8 mouse cellular contexts compared by ENCODE assay signal in the genomic region with DNA sequence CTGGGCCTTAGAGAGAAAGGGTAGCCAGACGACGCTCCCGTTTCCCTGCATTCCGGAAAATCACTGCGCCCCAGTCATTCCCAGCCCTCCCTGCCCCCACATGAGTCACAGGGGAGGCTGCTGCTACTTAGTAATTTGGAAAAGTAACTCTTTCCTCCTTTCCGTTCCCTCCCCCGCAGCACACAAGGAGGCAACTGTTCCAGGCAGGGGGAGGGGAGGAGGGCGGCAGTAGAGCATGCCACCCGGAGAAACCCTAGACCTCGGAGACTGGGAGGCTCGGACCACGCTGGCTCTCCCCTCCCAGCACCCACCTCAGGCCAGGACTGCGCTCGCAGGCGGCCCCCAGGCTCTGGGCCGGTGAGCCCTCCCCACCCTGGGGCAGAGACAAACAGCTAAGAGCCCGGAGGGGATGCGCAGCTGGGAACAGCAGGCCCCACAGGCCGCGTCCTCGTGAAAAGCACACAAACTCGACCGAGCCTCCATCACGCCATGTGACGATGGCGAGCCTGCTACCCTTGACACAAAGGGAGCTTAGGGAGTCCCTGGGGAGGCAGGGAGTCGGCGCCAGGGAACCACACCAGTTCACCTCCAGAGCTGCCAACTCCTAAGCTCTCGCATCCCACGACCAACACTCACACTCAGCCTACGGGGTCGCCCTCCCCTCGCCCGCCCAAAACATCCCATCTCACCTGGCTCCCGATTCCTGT. TPM values are rescaled to one million over a fixed set of nuclear protein-coding genes. Genes with fewer than 3 reads are reported as not detected.
A peak's percentile ranks its signal among the peaks of the same experiment; 100 is the strongest.
DNase-seq lines count a peak whose midpoint lies in the region; ATAC-seq and TF ChIP-seq lines count a peak whose summit lies in the region.

No protein-coding gene starts in this region.

- under 1% methylated on average over 34 of the region's 35 CpGs for WGBS in bone marrow, adult 2 months
- WGBS in heart, embryonic 14.5 days: 2% methylated on average over 25 of the region's 35 CpGs
- WGBS in liver, embryonic 15.5 days (ENCODE audit: insufficient replicate concordance): under 1% methylated on average over 35 of the region's 35 CpGs
- WGBS in neural tube, embryonic 15.5 days: under 1% methylated on average over 35 of the region's 35 CpGs

- no peaks in the 10 kb centered on the region for H3K27me3 ChIP-seq in heart, embryonic 14.5 days (ENCODE audit: control insufficient read depth, insufficient read depth, low read length)
- H3K27me3 ChIP-seq in liver, embryonic 15.5 days: no peaks in the 10 kb centered on the region
- no peaks in the 10 kb centered on the region for H3K27me3 ChIP-seq in neural tube, embryonic 15.5 days (replicated peaks)

- no peaks in the 10 kb centered on the region for H3K9me3 ChIP-seq in heart, embryonic 14.5 days (ENCODE audit: control insufficient read depth, low read length)
- no peaks in the 10 kb centered on the region for H3K9me3 ChIP-seq in liver, embryonic 15.5 days (replicated peaks)
- no peaks in the 10 kb centered on the region for H3K9me3 ChIP-seq in neural tube, embryonic 15.5 days (replicated peaks)

- peak; percentile 21; the same call in 1 of the 2 replicates for TF ChIP-seq POLR2A in bone marrow, adult 2 months (IDR thresholded peaks at IDR 0.05; ENCODE audit: borderline replicate concordance, control insufficient read depth, low read depth, low read length)

- H3K4me3 ChIP-seq in bone marrow, adult 2 months (replicated peaks; ENCODE audit: control insufficient read depth, low read depth, low read length): peak overlapping the region; percentile 88
- H3K4me3 ChIP-seq in heart, embryonic 14.5 days (ENCODE audit: control insufficient read depth in 1 of 2, insufficient read depth in 1 of 2, low read depth in 1 of 2, low read length in 2 of 2): peak overlapping the region; percentile 54 to 87
- peak overlapping the region; percentile 94 for H3K4me3 ChIP-seq in liver, embryonic 15.5 days (replicated peaks)
- peak overlapping the region; percentile 82 for H3K4me3 ChIP-seq in neural tube, embryonic 15.5 days (replicated peaks)

- TF ChIP-seq CTCF in bone marrow, adult 2 months (IDR thresholded peaks at IDR 0.05; ENCODE audit: control insufficient read depth, insufficient read depth, low read length): no peak

- ATAC-seq in heart, embryonic 14.5 days (ENCODE audit: insufficient number of reproducible peaks, insufficient read depth, low FRiP score, low read depth): peak; percentile 37
- 0 out of 2 replicates have a peak, but pooled peaks have one; percentile 2 for ATAC-seq in liver, embryonic 15.5 days (ENCODE audit: insufficient read depth)
- peak; percentile 12 for ATAC-seq in neural tube, embryonic 15.5 days (ENCODE audit: low FRiP score)

- peak; percentile 75 for DNase-seq in A20 (ENCODE audit: low read depth, low spot score)
- peak; percentile 98 for DNase-seq in fibroblast of lung, adult 2 months (ENCODE audit: low read depth)
- DNase-seq in kidney, postnatal 25 days: peak; percentile 89 to 95
- DNase-seq in testis, postnatal 10 days (ENCODE audit: low spot score): peak; percentile 94

- H3K36me3 ChIP-seq in heart, embryonic 14.5 days (ENCODE audit: control insufficient read depth, insufficient read depth, low read length): peaks cover 35% of the 10 kb centered on the region
- peaks cover 25% of the 10 kb centered on the region for H3K36me3 ChIP-seq in liver, embryonic 15.5 days (replicated peaks)
- peaks cover 9% of the 10 kb centered on the region for H3K36me3 ChIP-seq in neural tube, embryonic 15.5 days

- peak overlapping the region; percentile 91 for H3K4me2 ChIP-seq in heart, embryonic 14.5 days (ENCODE audit: low read length)
- H3K4me2 ChIP-seq in liver, embryonic 15.5 days: peak overlapping the region; percentile 99
- H3K4me2 ChIP-seq in neural tube, embryonic 15.5 days: peak overlapping the region; percentile 89

- H3K9ac ChIP-seq in heart, embryonic 14.5 days (ENCODE audit: low read length): peak overlapping the region; percentile 98
- H3K9ac ChIP-seq in liver, embryonic 15.5 days: peak overlapping the region; percentile 91
- H3K9ac ChIP-seq in neural tube, embryonic 15.5 days (replicated peaks): peak overlapping the region; percentile 82

- peaks cover 4% of the 10 kb centered on the region; the same call in 1 of the 2 replicates for H3K4me1 ChIP-seq in bone marrow, adult 2 months (ENCODE audit: control insufficient read depth, insufficient read depth, low read length)
- H3K4me1 ChIP-seq in heart, embryonic 14.5 days (ENCODE audit: control insufficient read depth in 2 of 2, insufficient read depth in 2 of 2, low read length in 2 of 2): peaks cover 10 to 23% of the 10 kb centered on the region in 2 experiments
- H3K4me1 ChIP-seq in liver, embryonic 15.5 days (replicated peaks): peaks cover 68% of the 10 kb centered on the region
- H3K4me1 ChIP-seq in neural tube, embryonic 15.5 days: peaks cover 36% of the 10 kb centered on the region

- peak overlapping the region; percentile 95 for H3K27ac ChIP-seq in bone marrow, adult 2 months (ENCODE audit: control insufficient read depth, insufficient read depth, low read depth, low read length, poor library complexity)
- H3K27ac ChIP-seq in heart, embryonic 14.5 days (replicated peaks in 1 of 2; ENCODE audit: control insufficient read depth in 1 of 2, insufficient read depth in 1 of 2, low read depth in 2 of 2, low read length in 2 of 2): peak overlapping the region; percentile 100
- H3K27ac ChIP-seq in liver, embryonic 15.5 days (replicated peaks): peak overlapping the region; percentile 99
- H3K27ac ChIP-seq in neural tube, embryonic 15.5 days (replicated peaks): peak overlapping the region; percentile 100

RNA-seq across cellular contexts. Expression of a gene that starts 1.1 kb away (rescaled TPM):
- 118 and 172 TPM in 2 replicates for polyA plus RNA-seq in bone marrow, adult 2 months (2011; ENCODE audit: insufficient read depth, insufficient read length, low replicate concordance, missing spikeins)
- 72.8 and 74.9 TPM in 2 replicates for polyA plus RNA-seq in heart, embryonic 14.5 days (2014; fragmentation: Nextera tagmentation; extraction: Ambion mirVana)
- polyA plus RNA-seq in liver, embryonic 15.5 days (2015; fragmentation: Nextera tagmentation; extraction: Ambion mirVana): 37.8 and 40.1 TPM in 2 replicates
- 115 and 122 TPM in 2 replicates for polyA plus RNA-seq in neural tube, embryonic 15.5 days (2015; fragmentation: Nextera tagmentation; extraction: Ambion mirVana)

RNA-seq across cellular contexts. Expression of a gene that starts 2.0 kb away (rescaled TPM):
- 14.2 and 38.5 TPM in 2 replicates for polyA plus RNA-seq in bone marrow, adult 2 months (2011; ENCODE audit: insufficient read depth, insufficient read length, low replicate concordance, missing spikeins)
- 5.7 and 9.3 TPM in 2 replicates for polyA plus RNA-seq in heart, embryonic 14.5 days (2014; fragmentation: Nextera tagmentation; extraction: Ambion mirVana)
- polyA plus RNA-seq in liver, embryonic 15.5 days (2015; fragmentation: Nextera tagmentation; extraction: Ambion mirVana): 6.4 TPM in 2 replicates
- polyA plus RNA-seq in neural tube, embryonic 15.5 days (2015; fragmentation: Nextera tagmentation; extraction: Ambion mirVana): 19.8 and 31.3 TPM in 2 replicates

RNA-seq across cellular contexts. Expression of a gene that starts 21.8 kb away (rescaled TPM):
- 24.3 and 38.9 TPM in 2 replicates for polyA plus RNA-seq in bone marrow, adult 2 months (2011; ENCODE audit: insufficient read depth, insufficient read length, low replicate concordance, missing spikeins)
- 0.32 and 0.36 TPM in 2 replicates for polyA plus RNA-seq in heart, embryonic 14.5 days (2014; fragmentation: Nextera tagmentation; extraction: Ambion mirVana)
- 0.54 and 1.0 TPM in 2 replicates for polyA plus RNA-seq in liver, embryonic 15.5 days (2015; fragmentation: Nextera tagmentation; extraction: Ambion mirVana)
- 0.17 and 5.5 TPM in 2 replicates for polyA plus RNA-seq in neural tube, embryonic 15.5 days (2015; fragmentation: Nextera tagmentation; extraction: Ambion mirVana)

RNA-seq across cellular contexts. Expression of a gene that starts 29.2 kb away (rescaled TPM):
- 3.9 and 6.3 TPM in 2 replicates for polyA plus RNA-seq in bone marrow, adult 2 months (2011; ENCODE audit: insufficient read depth, insufficient read length, low replicate concordance, missing spikeins)
- 0.78 TPM in 1 of 2 replicates, not detected in the other for polyA plus RNA-seq in heart, embryonic 14.5 days (2014; fragmentation: Nextera tagmentation; extraction: Ambion mirVana)
- polyA plus RNA-seq in liver, embryonic 15.5 days (2015; fragmentation: Nextera tagmentation; extraction: Ambion mirVana): 0.17 and 0.40 TPM in 2 replicates
- 0.19 and 2.5 TPM in 2 replicates for polyA plus RNA-seq in neural tube, embryonic 15.5 days (2015; fragmentation: Nextera tagmentation; extraction: Ambion mirVana)

RNA-seq across cellular contexts. Expression of a gene that starts 31.5 kb away (rescaled TPM):
- polyA plus RNA-seq in bone marrow, adult 2 months (2011; ENCODE audit: insufficient read depth, insufficient read length, low replicate concordance, missing spikeins): 42.1 and 59.8 TPM in 2 replicates
- polyA plus RNA-seq in heart, embryonic 14.5 days (2014; fragmentation: Nextera tagmentation; extraction: Ambion mirVana): 0.38 and 0.62 TPM in 2 replicates
- polyA plus RNA-seq in liver, embryonic 15.5 days (2015; fragmentation: Nextera tagmentation; extraction: Ambion mirVana): 1.6 and 1.7 TPM in 2 replicates
- 0.29 and 4.2 TPM in 2 replicates for polyA plus RNA-seq in neural tube, embryonic 15.5 days (2015; fragmentation: Nextera tagmentation; extraction: Ambion mirVana)

Comparison
In these comparisons a context has a peak if more than half of its experiments do, and no peak if none do; other contexts are left out.
1. Peak in every context shown above with its lines: DNase-seq, ATAC-seq, H3K4me3 ChIP-seq and H3K27ac ChIP-seq.